Mouse (Mus musculus): ENCODE measurements at regions not wholly inside any gene's neighbourhood (a gene's known extent, or its start where the extent isn't known, plus 50 kb on each side); places are given as distances from the start of the nearest gene placed in this dataset.

DNA sequence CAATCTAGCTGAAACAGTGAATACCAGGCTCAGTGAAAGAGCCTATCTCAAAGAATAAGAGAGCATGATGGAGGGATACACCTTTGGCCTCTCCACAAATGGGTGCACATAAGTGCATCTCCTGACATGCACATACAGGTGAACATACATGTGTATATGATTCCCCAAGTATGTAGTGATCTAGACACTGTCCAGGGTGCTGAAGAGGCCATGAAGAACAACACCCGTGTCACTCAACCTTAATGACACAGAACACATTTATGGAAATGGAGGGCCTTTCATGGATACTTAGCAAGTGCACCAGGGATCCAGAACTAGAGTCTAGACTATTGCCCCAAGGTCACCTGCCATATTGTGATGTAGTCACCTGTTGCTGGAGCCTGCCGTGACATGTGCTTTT, 56.9 kb downstream of the Spata19 start:
- 71% methylated on average over 2 of the region's 2 CpGs for WGBS
- no peaks in the 10 kb centered on the region for H3K4me1 ChIP-seq (ENCODE audit: control insufficient read depth, insufficient read depth, low read length)
- H3K4me3 ChIP-seq (replicated peaks; ENCODE audit: extremely low read depth, low read depth, low read length), result no peak overlapping the region
- no peak for TF ChIP-seq POLR2A (IDR thresholded peaks at IDR 0.05; ENCODE audit: borderline replicate concordance, extremely low read depth, low read depth, low read length)
- no peak for TF ChIP-seq CTCF (IDR thresholded peaks at IDR 0.05; ENCODE audit: insufficient read depth, low read length)
- DNase-seq, result no peak

DNA sequence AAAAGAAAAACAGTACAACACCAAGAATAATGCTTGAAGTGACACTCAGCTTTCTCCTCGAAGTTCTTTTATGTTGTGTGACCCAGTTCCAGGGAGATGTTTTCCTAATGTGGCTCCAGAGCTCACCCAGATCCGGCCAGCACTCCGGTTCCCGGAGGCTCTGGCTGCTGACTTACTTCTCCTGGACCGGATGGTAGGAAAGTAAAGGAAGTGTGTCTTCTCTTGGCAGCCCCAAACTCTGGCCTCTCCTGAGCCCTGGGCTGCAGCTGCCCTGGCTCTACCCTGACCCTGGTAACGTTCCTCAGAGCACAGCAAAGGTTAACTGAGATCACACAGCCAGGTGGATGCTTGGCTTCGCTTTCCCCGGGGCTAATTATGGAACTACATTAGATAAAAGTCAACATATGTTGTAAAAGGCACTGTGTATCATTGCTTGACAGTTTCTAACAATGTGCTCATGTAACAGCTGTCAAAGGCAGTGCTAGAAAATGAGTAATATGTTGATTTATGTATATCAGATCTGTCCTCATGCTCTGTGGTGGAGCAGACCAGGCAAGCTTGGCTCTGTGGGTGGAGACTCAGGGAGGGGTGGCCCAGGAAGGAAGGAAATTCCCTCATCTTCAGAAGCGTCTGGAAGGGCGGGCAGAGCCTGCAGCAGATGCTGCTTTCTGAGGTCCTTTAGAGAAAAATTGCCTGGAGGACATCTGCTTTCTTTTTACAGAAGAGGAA, 57.5 kb downstream of the Spata19 start:
- TF ChIP-seq POLR2A (IDR thresholded peaks at IDR 0.05; ENCODE audit: borderline replicate concordance, extremely low read depth, low read depth, low read length), result no peak
- no peak for TF ChIP-seq CTCF (IDR thresholded peaks at IDR 0.05; ENCODE audit: insufficient read depth, low read length)
- Histone ChIP-seq H3K4me3 (replicated peaks; ENCODE audit: extremely low read depth, low read depth, low read length) (no peak overlapping the region), H3K4me1 (ENCODE audit: control insufficient read depth, insufficient read depth, low read length) (no peaks in the 10 kb centered on the region)
- WGBS, result 39% methylated on average over 10 of the region's 10 CpGs
- no peak for DNase-seq

DNA sequence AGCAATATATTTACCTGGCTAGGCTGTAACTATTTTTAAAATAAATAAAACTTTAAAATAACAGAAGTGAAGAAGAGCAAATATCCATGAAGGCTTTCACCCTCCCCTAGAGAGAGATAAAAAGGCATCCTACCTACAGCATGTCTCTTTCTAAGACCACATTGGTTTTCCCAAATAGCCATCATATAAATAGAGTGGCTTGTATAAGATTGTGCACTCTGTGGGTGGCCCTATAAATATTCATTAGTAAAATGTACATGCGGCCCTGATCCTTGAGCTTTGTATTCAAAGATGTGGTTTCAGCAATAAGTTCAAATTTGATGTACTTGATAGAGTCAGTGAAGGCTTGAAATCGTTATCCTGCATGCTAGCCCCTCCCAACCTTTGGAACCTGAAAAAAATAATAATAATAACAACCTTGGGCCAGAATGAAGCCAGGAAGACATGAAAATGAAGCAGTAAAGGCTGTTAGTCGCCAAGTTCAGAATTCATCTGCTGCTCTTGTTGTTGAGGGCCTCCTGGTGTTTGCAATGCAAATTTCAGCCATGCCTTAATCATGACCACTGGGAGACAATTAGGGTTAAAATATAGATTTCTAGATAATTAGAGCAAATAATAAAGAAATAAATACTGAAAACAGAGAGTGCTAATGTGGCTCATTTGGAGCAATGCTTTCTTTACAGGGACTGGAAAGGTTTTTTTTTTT, 61.9 kb downstream of the Spata19 start:
- DNase-seq, result no peak
- WGBS, result 60% methylated on average over 3 of the region's 3 CpGs
- Histone ChIP-seq H3K4me3 (replicated peaks; ENCODE audit: extremely low read depth, low read depth, low read length) (no peak overlapping the region), H3K4me1 (ENCODE audit: control insufficient read depth, insufficient read depth, low read length) (no peaks in the 10 kb centered on the region)
- TF ChIP-seq CTCF (IDR thresholded peaks at IDR 0.05; ENCODE audit: insufficient read depth, low read length), result no peak
- no peak for TF ChIP-seq POLR2A (IDR thresholded peaks at IDR 0.05; ENCODE audit: borderline replicate concordance, extremely low read depth, low read depth, low read length)

DNA sequence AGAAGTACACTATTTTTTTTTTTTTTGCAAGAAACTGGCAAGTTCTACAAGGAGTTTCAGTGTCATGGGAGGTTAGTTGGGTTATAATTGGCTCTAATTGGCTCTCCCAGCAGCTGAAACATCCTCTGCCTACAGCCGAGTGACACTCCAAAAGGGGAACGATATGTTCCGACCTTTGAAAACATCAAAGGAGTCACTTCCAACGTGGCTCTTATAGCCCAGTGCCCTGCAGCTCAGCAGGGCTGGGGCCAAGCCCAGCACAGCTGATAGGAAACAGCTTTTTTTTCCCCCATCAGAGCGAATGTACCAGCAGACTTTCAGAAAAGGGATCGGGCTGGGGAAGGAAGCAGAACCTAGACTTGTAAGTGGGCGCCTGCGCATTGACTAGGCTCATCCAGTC, 64.4 kb downstream of the Spata19 start:
- H3K4me1 ChIP-seq (ENCODE audit: control insufficient read depth, insufficient read depth, low read length), result no peaks in the 10 kb centered on the region
- no peak for TF ChIP-seq CTCF (IDR thresholded peaks at IDR 0.05; ENCODE audit: insufficient read depth, low read length)
- no peak for TF ChIP-seq POLR2A (IDR thresholded peaks at IDR 0.05; ENCODE audit: borderline replicate concordance, extremely low read depth, low read depth, low read length)
- no peak overlapping the region for H3K4me3 ChIP-seq (replicated peaks; ENCODE audit: extremely low read depth, low read depth, low read length)
- DNase-seq, result no peak
- WGBS, result 16% methylated on average over 8 of the region's 8 CpGs

DNA sequence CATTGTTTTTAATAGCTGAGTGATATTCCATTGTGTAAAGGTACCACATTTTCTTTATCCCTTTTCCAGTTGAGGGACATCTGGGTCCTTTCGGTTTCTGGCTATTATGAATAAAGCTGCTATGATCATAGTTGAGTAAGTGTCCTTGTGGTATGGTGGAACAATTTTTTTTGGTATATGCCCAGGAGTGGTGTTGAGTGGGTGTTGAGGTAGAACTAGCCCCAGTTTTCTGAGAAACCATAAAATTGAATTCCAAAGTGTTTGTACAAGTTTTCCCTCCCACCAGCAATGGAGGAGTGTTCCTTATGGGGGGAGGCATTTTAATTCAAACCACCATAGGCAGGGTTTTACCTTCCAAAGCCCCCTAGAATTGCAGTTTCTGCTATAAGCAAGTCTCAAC, 67.4 kb downstream of the Spata19 start:
- WGBS, result 91% methylated on average over 1 of the region's 1 CpGs
- DNase-seq, result no peak
- Histone ChIP-seq H3K4me3 (replicated peaks; ENCODE audit: extremely low read depth, low read depth, low read length) (no peak overlapping the region), H3K4me1 (ENCODE audit: control insufficient read depth, insufficient read depth, low read length) (no peaks in the 10 kb centered on the region)
- no peak for TF ChIP-seq CTCF (IDR thresholded peaks at IDR 0.05; ENCODE audit: insufficient read depth, low read length)
- no peak for TF ChIP-seq POLR2A (IDR thresholded peaks at IDR 0.05; ENCODE audit: borderline replicate concordance, extremely low read depth, low read depth, low read length)

DNA sequence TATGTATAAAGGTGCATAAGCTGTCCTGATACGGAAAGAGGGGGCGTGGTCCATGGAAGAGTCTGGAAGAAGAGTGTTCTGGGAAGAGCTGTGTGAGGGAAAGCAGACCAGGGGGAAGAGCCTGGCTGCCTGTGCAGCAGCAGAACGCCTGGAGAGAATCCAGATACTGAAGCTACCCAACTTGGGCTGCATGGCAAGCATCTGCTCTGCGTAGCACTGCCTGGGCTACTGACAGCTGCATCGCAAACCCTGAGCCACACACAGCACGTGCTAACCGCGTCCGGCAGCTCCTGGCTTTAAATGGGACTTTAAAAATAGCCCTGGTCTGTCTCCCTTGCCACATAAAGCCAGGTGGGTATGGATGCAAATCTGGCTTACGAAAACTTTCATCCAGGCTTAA, 78.9 kb downstream of the Spata19 start:
- no peak overlapping the region for H3K4me3 ChIP-seq (replicated peaks; ENCODE audit: extremely low read depth, low read depth, low read length)
- WGBS, result 86% methylated on average over 10 of the region's 10 CpGs
- no peaks in the 10 kb centered on the region for H3K4me1 ChIP-seq (ENCODE audit: control insufficient read depth, insufficient read depth, low read length)
- no peak for DNase-seq
- TF ChIP-seq POLR2A (IDR thresholded peaks at IDR 0.05; ENCODE audit: borderline replicate concordance, extremely low read depth, low read depth, low read length) (no peak), CTCF (IDR thresholded peaks at IDR 0.05; ENCODE audit: insufficient read depth, low read length) (no peak)

DNA sequence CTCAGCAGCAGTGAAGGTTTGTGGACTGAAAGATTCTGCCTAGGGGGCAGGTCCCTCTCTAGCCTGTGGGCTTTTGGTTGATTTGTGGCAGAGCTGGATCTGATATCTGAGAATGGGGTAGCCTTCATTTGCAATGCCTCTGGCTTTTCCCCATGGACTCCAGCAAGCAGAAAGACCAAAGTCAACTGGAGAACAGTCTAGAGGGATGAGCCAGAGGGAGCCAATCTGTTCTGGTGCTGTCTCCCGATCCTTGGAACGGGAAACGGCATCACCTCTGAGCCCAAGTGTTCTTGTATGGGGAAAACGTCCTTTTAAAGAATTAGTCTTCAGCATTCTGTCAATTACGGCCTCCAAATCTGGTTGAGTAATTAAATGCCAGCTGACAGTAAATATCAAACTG, 80.0 kb downstream of the Spata19 start:
- WGBS, result 81% methylated on average over 5 of the region's 5 CpGs

DNA sequence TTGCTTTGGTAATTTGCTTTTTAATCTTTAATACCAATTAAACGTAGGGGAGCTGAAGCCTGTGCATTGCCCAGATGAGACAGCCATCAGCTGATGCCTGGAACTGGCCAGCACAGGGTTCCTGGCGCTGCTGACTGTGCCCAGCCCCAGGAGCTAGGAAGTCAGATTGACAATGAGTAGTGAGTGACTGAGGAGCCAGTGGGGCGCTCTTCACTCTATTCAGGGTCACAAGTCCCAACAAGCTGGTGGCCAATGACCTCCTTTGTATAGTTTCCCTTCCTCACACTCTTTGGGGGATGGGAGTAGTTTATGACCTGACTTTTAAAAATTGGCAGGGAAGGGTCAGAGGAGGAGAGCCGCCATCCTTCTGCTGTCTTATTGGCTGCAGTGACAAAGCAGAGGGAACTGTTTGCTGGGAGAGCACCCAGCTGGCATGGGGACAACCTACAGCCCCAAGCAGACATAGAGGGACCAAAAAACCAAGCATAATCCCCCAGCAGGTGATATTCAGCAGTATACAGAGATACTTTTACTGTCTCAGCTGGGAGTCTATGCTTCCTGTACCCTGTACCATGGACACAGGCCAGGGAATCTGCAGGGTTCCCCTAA, 80.6 kb downstream of the Spata19 start:
- no peak for TF ChIP-seq POLR2A (IDR thresholded peaks at IDR 0.05; ENCODE audit: borderline replicate concordance, extremely low read depth, low read depth, low read length)
- no peak for TF ChIP-seq CTCF (IDR thresholded peaks at IDR 0.05; ENCODE audit: insufficient read depth, low read length)
- Histone ChIP-seq H3K4me1 (ENCODE audit: control insufficient read depth, insufficient read depth, low read length) (no peaks in the 10 kb centered on the region), H3K4me3 (replicated peaks; ENCODE audit: extremely low read depth, low read depth, low read length) (no peak overlapping the region)
- no peak for DNase-seq
- 56% methylated on average over 4 of the region's 4 CpGs for WGBS

More for the DNA sequence above, 80.0 kb downstream of the Spata19 start:
- no peak for DNase-seq
- no peak overlapping the region for H3K4me3 ChIP-seq (replicated peaks; ENCODE audit: extremely low read depth, low read depth, low read length)
- no peak for TF ChIP-seq CTCF (IDR thresholded peaks at IDR 0.05; ENCODE audit: insufficient read depth, low read length)
- no peak for TF ChIP-seq POLR2A (IDR thresholded peaks at IDR 0.05; ENCODE audit: borderline replicate concordance, extremely low read depth, low read depth, low read length)
- no peaks in the 10 kb centered on the region for H3K4me1 ChIP-seq (ENCODE audit: control insufficient read depth, insufficient read depth, low read length)

DNA sequence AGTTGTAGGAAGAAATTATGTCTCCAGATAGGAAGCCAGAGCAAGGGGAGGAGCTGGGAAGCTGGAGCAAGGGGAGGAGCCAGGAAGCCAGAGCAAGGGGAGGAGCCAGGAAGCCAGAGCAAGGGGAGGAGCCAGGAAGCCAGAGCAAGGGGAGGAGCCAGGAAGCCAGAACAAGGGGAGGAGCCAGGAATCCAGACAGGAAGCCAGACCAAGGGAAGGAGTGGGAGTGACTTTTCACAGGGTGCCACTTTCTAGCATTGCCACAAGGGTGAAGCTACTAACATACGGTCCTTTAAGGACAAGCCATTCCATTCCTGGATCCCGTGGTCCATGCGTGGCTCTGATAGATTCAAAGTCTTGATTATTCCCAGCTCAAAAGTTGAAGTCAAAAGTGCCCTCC, 81.7 kb downstream of the Spata19 start:
- 92% methylated on average over 3 of the region's 3 CpGs for WGBS
- no peak for DNase-seq
- TF ChIP-seq CTCF (IDR thresholded peaks at IDR 0.05; ENCODE audit: insufficient read depth, low read length) (no peak), POLR2A (IDR thresholded peaks at IDR 0.05; ENCODE audit: borderline replicate concordance, extremely low read depth, low read depth, low read length) (no peak)
- Histone ChIP-seq H3K4me3 (replicated peaks; ENCODE audit: extremely low read depth, low read depth, low read length) (no peak overlapping the region), H3K4me1 (ENCODE audit: control insufficient read depth, insufficient read depth, low read length) (no peaks in the 10 kb centered on the region)
